Mouse (Mus musculus) erythroblast, embryonic 14.5 days (primary cell): ENCODE results near the gene Pnpla8.

Experiments used
- GATA1 ChIP-seq: IDR thresholded peaks from 2 replicates; pipeline ENCODE4 v1.6.1; 2012; ENCODE audit warnings: low read length, inconsistent platforms, mixed read lengths
- TAL1 ChIP-seq: IDR thresholded peaks from 3 replicates; pipeline ENCODE4 v1.6.1; 2012; ENCODE audit warnings: low read length, inconsistent platforms, mixed read lengths

DNA sequence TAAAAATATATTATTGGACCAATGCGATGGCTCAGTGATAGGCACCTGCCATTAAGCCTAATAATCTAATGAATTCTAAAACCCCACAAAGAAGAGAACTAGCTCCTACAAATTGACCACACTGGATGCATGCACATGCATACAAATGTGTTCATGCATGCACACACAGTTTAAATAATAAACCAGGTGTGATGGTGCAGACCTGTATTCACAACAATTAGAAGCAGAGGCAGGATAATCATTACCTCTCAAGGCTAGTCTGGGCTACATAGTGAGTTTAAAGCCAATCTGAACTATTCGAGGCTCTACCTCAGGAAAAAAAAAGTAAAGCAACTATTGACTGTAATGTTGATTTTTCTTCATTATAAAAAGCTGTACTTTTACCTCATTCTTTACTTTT lies 94.0 kb downstream of the Pnpla8 start:
- TF ChIP-seq GATA1 (no peak), TAL1 (no peak)
